Mouse (Mus musculus) thymus, adult 2 months (tissue): ENCODE measurements at regions not wholly inside any gene's neighbourhood (a gene's known extent, or its start where the extent isn't known, plus 50 kb on each side); places are given as distances from the start of the nearest gene placed in this dataset.

Experiments used
- DNase-seq: peaks from one replicate; pipeline ENCODE4 v3.0.0; 2021
- H3K27ac ChIP-seq: fragments of 200-500 bp; 2 replicates; pipeline ENCODE4 v1.5.1; 2012; ENCODE audit warnings: low read length, control low read depth; ENCODE audit not compliant: control insufficient read depth, insufficient read depth
- H3K27me3 ChIP-seq: fragments of 200-500 bp; 2 replicates; pipeline ENCODE4 v1.6.1; 2012; ENCODE audit warnings: mild to moderate bottlenecking, low read length, moderate library complexity, mixed read lengths; ENCODE audit not compliant: control insufficient read depth, insufficient read depth
- H3K36me3 ChIP-seq: fragments of 200-500 bp; 2 replicates; pipeline ENCODE4 v1.6.1; 2012; ENCODE audit warnings: mild to moderate bottlenecking, low read length, moderate library complexity; ENCODE audit not compliant: control insufficient read depth, insufficient read depth
- H3K4me1 ChIP-seq: fragments of 200-500 bp; replicated peaks from 2 replicates; pipeline ENCODE4 v1.6.1; 2012; ENCODE audit warnings: low read length; ENCODE audit not compliant: control insufficient read depth, insufficient read depth
- H3K4me3 ChIP-seq: fragments of 200-500 bp; 2 replicates; pipeline ENCODE4 v1.5.1; 2012; ENCODE audit warnings: mild to moderate bottlenecking, low read length, control low read depth, moderate library complexity; ENCODE audit not compliant: control insufficient read depth, insufficient read depth
- CTCF ChIP-seq: fragments of 200-500 bp; IDR thresholded peaks from 2 replicates; pipeline ENCODE4 v1.5.1; 2012; ENCODE audit warnings: mild to moderate bottlenecking, control low read depth, low read length, moderate library complexity, borderline replicate concordance; ENCODE audit not compliant: control insufficient read depth, poor library complexity, insufficient read depth; ENCODE audit errors: extremely low read depth
- POLR2A ChIP-seq: fragments of 200-500 bp; IDR thresholded peaks from 2 replicates; pipeline ENCODE4 v1.6.1; 2012; ENCODE audit warnings: mild to moderate bottlenecking, low read length, control low read depth, moderate library complexity; ENCODE audit not compliant: control insufficient read depth, poor library complexity, insufficient read depth; ENCODE audit errors: extremely low read depth
- WGBS: fragments of 180-500 bp; shearing (Covaris S2); methylation state at CpG from one replicate; pipeline ENCODE4 v1.1.7; 2018; 5-methylcytosine and 5-hydroxymethylcytosine counted together

GRCm38 (mm10) chr8:35109506-35110217 is 655.9 kb upstream of the Gm19410 start:
- no peaks in the 10 kb centered on the region; the same call in 1 of the 2 replicates for H3K27me3 ChIP-seq
- H3K4me3 ChIP-seq: no peak overlapping the region
- DNase-seq: no peak

GRCm38 (mm10) chr8:35110286-35110685 is 655.3 kb upstream of the Gm19410 start:
- Histone ChIP-seq H3K4me3 (no peak overlapping the region), H3K27ac (no peak overlapping the region), H3K36me3 (no peaks in the 10 kb centered on the region), H3K27me3 (no peaks in the 10 kb centered on the region; the same call in 1 of the 2 replicates), H3K4me1 (peaks cover 5% of the 10 kb centered on the region)
- WGBS: 84% methylated on average over 8 of the region's 8 CpGs
- DNase-seq: no peak
- TF ChIP-seq POLR2A (no peak), CTCF (no peak)

More at GRCm38 (mm10) chr8:35109506-35110217, 655.9 kb upstream of the Gm19410 start:
- no peaks in the 10 kb centered on the region for H3K36me3 ChIP-seq
- H3K4me1 ChIP-seq: peaks cover 5% of the 10 kb centered on the region
- TF ChIP-seq CTCF: no peak
- TF ChIP-seq POLR2A: no peak
- H3K27ac ChIP-seq: no peak overlapping the region
- WGBS: 32% methylated on average over 27 of the region's 27 CpGs

- TF ChIP-seq CTCF (no peak), POLR2A (no peak)
- DNase-seq: no peak
- Histone ChIP-seq H3K36me3 (no peaks in the 10 kb centered on the region), H3K4me1 (peaks cover 5% of the 10 kb centered on the region), H3K27me3 (no peaks in the 10 kb centered on the region; the same call in 1 of the 2 replicates), H3K4me3 (no peak overlapping the region), H3K27ac (no peak overlapping the region)
- 79% methylated on average over 7 of the region's 7 CpGs for WGBS
Measured at GRCm38 (mm10) chr8:35111130-35111529, 654.5 kb upstream of the Gm19410 start.

- Histone ChIP-seq H3K27ac (no peak overlapping the region), H3K27me3 (no peaks in the 10 kb centered on the region; the same call in 1 of the 2 replicates), H3K4me1 (peaks cover 5% of the 10 kb centered on the region), H3K4me3 (no peak overlapping the region), H3K36me3 (no peaks in the 10 kb centered on the region)
- TF ChIP-seq CTCF (no peak), POLR2A (no peak)
- 96% methylated on average over 7 of the region's 7 CpGs for WGBS
- DNase-seq: no peak
Measured at GRCm38 (mm10) chr8:35112591-35113265, 652.9 kb upstream of the Gm19410 start.

GRCm38 (mm10) chr8:35114031-35114430 is 651.6 kb upstream of the Gm19410 start:
- DNase-seq: no peak
- H3K27me3 ChIP-seq: no peaks in the 10 kb centered on the region; the same call in 1 of the 2 replicates
- 43% methylated on average over 10 of the region's 10 CpGs for WGBS
- H3K4me1 ChIP-seq: peaks cover 5% of the 10 kb centered on the region
- no peaks in the 10 kb centered on the region for H3K36me3 ChIP-seq
- no peak overlapping the region for H3K27ac ChIP-seq
- TF ChIP-seq CTCF (no peak), POLR2A (no peak)
- H3K4me3 ChIP-seq: no peak overlapping the region

- 93% methylated on average over 5 of the region's 5 CpGs for WGBS
- no peaks in the 10 kb centered on the region for H3K27me3 ChIP-seq
- H3K27ac ChIP-seq: no peak overlapping the region
- H3K36me3 ChIP-seq: no peaks in the 10 kb centered on the region
- peaks cover 8% of the 10 kb centered on the region for H3K4me1 ChIP-seq
- no peak for TF ChIP-seq POLR2A
- no peak for TF ChIP-seq CTCF
- H3K4me3 ChIP-seq: no peak overlapping the region
- DNase-seq: no peak
Measured at GRCm38 (mm10) chr8:35120612-35121011, 645.0 kb upstream of the Gm19410 start.
